Mouse (Mus musculus) lung, embryonic 15.5 days (tissue): ENCODE data around the gene Hist1h2bj. TPM values are rescaled to one million over a fixed set of nuclear protein-coding genes. Genes with fewer than 3 reads are reported as not detected.
"Not testable (repeated sequence)": the region's sequence is repeated elsewhere in the genome, so short reads cannot be mapped to it uniquely, and the experiment has no call there.

Source experiments
- ATAC-seq: fragments of 200-750 bp; cut with Nextera tagmentation; 2 replicates; pipeline ENCODE4 v1.8.0; 2017; ENCODE audit warnings: moderate number of reproducible peaks, borderline replicate concordance; ENCODE audit not compliant: low FRiP score, low TSS enrichment; ENCODE audit errors: extremely low read depth
- H3K27ac ChIP-seq: fragments of 300-500 bp; sonication (generic); 2 replicates; pipeline ENCODE4 v1.5.1; 2015; ENCODE audit warnings: moderate library complexity, mild to moderate bottlenecking, inconsistent platforms
- H3K27me3 ChIP-seq: fragments of 300-500 bp; sonication (generic); 2 replicates; pipeline ENCODE4 v1.6.1; 2015; ENCODE audit warnings: inconsistent platforms
- H3K36me3 ChIP-seq: fragments of 300-500 bp; sonication (generic); 2 replicates; pipeline ENCODE4 v1.6.1; 2015; ENCODE audit warnings: inconsistent platforms
- H3K4me1 ChIP-seq: fragments of 300-500 bp; sonication (generic); 2 replicates; pipeline ENCODE4 v1.6.1; 2015; ENCODE audit warnings: inconsistent platforms
- H3K4me2 ChIP-seq: fragments of 300-500 bp; sonication (generic); 2 replicates; pipeline ENCODE4 v1.6.1; 2015; ENCODE audit warnings: inconsistent platforms, mild to moderate bottlenecking, moderate library complexity
- H3K4me3 ChIP-seq: fragments of 300-500 bp; sonication (generic); 2 replicates; pipeline ENCODE4 v1.5.1; 2015; ENCODE audit warnings: mild to moderate bottlenecking, inconsistent platforms
- H3K9ac ChIP-seq: fragments of 300-500 bp; sonication (generic); 2 replicates; pipeline ENCODE4 v1.6.1; 2015; ENCODE audit warnings: inconsistent platforms
- H3K9me3 ChIP-seq: fragments of 300-500 bp; sonication (generic); 2 replicates; pipeline ENCODE4 v1.6.1; 2016; ENCODE audit warnings: inconsistent platforms
- WGBS: fragments of 180-500 bp; shearing (Covaris S2); methylation state at CpG from one replicate; pipeline ENCODE4 v1.1.7; 2015; 5-methylcytosine and 5-hydroxymethylcytosine counted together
- polyA plus RNA-seq: library from polyadenylated mRNA; unstranded; fragments of >200 nt; fragmentation: Nextera tagmentation; extraction: Ambion mirVana; gene quantifications from 2 replicates; pipeline ENCODE4 v1.2.1, GENCODE M21; 2015

Hist1h2bj gene
- polyA plus RNA-seq, 1 experiment from 2014 or later: 16.0 TPM

DNA sequence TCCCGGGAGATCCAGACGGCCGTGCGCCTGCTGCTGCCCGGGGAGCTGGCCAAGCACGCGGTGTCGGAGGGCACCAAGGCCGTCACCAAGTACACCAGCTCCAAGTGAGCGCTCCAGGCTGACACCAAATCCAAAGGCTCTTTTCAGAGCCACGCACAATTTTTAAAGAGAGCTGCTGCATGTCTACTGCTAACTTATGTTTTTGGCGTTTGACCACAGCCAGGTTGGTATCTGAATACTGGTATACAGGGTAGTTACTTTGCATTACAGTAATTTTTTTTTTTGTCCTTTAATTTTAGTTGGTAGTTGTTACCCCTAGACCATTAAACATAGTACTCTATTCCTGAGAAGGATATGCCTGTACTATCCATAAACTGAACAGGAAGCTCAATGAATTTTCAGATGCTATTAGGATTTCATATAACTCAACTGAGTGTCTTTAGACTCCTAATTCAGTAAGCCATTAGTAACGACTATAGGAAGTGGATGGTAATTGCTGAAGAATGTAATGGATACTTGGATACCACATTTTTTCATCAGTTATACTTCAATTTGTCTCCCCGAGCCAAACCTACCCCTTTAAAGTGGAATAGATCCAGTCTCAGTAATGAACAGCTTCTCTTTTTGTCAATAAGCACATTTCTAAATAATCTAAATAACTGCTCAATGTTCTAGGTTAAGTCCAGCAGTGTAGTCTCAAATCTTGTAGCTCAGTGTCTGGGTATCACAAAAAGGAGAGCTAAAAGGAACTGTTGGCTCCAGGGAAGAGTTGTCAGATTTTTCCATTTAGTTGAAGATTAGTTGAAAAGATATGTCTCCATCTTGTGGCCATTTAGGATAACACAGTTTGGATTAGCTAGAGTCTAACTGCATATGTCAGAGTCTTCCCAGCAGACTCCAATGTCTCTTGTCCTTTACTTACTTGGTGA lies 753 bp downstream of the Hist1h2bj start:
- Histone ChIP-seq H3K27ac (peak overlapping the region; percentile 89), H3K27me3 (no peaks in the 10 kb centered on the region), H3K9me3 (no peaks in the 10 kb centered on the region), H3K36me3 (no peaks in the 10 kb centered on the region), H3K4me2 (peak overlapping the region; percentile 62), H3K9ac (peak overlapping the region; percentile 43), H3K4me3 (peak overlapping the region; percentile 39), H3K4me1 (peaks cover 20% of the 10 kb centered on the region)
- 0% methylated on average over 14 of the region's 14 CpGs for WGBS
- ATAC-seq: peak; percentile 4; the same call in 1 of the 2 replicates

DNA sequence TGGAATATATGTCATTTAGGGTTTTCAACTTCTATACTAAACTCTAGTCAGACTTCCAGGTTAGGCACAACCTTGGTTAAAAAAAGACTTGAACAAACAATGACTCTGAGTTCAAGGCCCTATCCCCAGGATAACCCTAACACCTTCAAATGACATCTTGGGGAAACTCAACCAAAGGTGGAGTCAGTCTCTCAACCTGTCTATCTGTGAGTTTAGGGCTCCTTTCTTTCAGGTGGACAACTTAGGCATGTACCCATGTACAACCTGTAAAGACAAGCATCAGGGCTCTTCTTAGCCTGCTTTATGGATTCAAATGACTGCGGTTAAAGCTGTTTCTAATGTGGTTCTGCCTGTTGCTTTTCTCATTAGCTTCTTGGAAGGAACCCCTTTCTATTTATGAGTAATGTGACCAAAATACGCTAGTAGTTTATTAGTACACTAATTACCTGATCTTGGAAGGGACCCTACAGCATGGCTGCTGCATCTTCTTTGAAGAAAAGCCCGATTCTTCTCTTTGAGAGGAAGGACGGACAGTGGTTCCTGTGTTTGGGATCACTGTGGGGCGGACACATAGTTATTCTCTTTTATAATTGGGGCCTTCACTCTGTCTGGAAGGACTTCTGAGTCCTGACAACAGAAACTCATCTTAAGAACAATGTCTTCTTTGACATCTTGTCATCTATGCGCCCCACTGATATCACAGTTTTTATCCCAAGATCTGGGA lies 1.6 kb downstream of the Hist1h2bj start:
- H3K9me3 ChIP-seq: no peaks in the 10 kb centered on the region
- peak overlapping the region; percentile 62 for H3K4me2 ChIP-seq
- peak overlapping the region; percentile 89 for H3K27ac ChIP-seq
- peak overlapping the region; percentile 39 for H3K4me3 ChIP-seq
- no peak for ATAC-seq
- no peak overlapping the region for H3K9ac ChIP-seq
- no peaks in the 10 kb centered on the region for H3K36me3 ChIP-seq
- H3K27me3 ChIP-seq: no peaks in the 10 kb centered on the region
- WGBS: 90% methylated on average over 6 of the region's 6 CpGs
- H3K4me1 ChIP-seq: peaks cover 20% of the 10 kb centered on the region

DNA sequence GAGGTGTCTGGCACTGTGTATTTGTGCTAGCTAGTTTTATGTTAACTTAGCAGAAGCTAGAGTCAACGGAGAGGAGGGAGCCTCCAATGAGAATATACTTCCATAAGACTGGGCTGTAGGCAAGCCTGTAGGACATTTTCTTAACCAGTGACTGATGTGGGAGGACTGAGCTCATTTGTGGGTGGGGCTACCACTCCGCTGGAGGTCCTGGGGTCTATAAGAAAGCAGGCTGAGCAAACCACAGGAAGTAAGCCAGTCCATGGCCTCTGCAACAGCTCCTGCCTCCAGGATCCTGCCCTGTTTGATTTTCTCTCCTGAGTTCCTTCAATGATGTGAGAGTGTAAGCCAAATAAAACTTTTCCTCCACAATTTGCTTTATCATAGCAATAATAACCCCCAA lies 2.3 kb downstream of the Hist1h2bj start:
- H3K27ac ChIP-seq: no peak overlapping the region
- H3K27me3 ChIP-seq: no peaks in the 10 kb centered on the region
- no peaks in the 10 kb centered on the region for H3K9me3 ChIP-seq
- no peak overlapping the region for H3K4me3 ChIP-seq
- no peak overlapping the region for H3K4me2 ChIP-seq
- no peak overlapping the region for H3K9ac ChIP-seq
- peaks cover 14% of the 10 kb centered on the region for H3K4me1 ChIP-seq
- ATAC-seq: no peak
- 52% methylated on average over 2 of the region's 2 CpGs for WGBS
- H3K36me3 ChIP-seq: no peaks in the 10 kb centered on the region

DNA sequence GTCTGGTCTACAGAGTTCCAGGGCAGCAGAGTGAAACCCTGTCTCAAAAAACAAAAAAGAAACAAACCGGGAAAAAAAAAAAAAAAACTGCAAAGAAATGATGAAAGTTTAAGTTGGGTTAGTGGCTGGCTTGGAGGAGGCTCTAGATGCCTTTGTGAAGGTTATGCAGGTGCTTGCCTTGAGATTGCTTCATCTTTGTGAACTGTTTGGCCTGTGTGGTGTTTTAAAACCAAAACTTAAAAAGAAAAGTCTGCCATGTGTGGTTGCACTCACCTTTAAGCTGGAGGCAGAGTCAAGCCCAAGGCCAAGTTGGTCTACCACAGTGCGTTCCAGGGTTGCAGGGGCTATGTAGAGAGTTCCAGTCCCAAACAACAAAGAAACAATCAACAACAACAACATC lies 6.0 kb downstream of the Hist1h2bj start:
- WGBS: 80% methylated on average over 2 of the region's 2 CpGs
- H3K9me3 ChIP-seq: no peaks in the 10 kb centered on the region
- H3K4me1 ChIP-seq: peaks cover 7% of the 10 kb centered on the region; the same call in 1 of the 2 replicates
- no peak overlapping the region for H3K4me3 ChIP-seq
- H3K27me3 ChIP-seq: no peaks in the 10 kb centered on the region
- ATAC-seq: no peak
- H3K36me3 ChIP-seq: no peaks in the 10 kb centered on the region
- H3K9ac ChIP-seq: no peak overlapping the region
- H3K4me2 ChIP-seq: no peak overlapping the region
- no peak overlapping the region for H3K27ac ChIP-seq

DNA sequence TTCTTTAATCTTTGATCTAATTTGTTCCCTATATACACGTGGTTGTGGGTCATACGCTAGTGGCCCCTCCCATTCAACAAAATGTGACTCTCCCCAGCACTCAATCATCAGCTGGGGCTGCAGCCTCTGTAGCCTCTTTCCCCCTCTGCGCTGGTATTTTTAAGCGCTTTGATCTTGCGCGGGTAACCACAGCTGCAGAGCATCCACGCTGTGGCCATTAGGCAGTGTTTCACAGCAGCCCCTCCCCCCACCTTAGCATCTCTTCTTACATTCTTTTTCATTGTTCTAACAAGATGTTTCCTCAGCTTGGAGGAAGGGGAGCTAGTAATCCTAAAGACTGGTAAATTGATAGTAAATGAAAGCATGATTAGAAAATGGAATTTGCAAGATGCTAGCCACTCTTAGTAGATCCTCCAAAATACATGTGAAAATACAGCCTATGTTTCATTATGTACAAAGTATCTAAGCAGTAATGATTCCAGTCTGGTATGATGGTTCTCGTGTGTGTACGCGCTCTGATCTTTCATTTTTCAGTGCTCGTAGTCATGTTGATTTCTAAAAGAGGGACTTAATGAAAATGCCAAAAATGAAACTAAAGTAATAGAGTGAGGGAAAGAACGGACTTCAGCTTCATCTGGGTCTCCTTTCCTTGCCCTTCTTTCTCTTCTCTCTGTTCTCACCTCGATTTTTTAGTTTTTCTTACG lies 6.9 kb downstream of the Hist1h2bj start:
- 1% methylated on average over 14 of the region's 14 CpGs for WGBS
- H3K4me3 ChIP-seq: peak overlapping the region; percentile 53
- no peaks in the 10 kb centered on the region for H3K9me3 ChIP-seq
- no peaks in the 10 kb centered on the region for H3K27me3 ChIP-seq
- ATAC-seq: peak; percentile 38; the same call in 1 of the 2 replicates
- no peaks in the 10 kb centered on the region for H3K4me1 ChIP-seq
- H3K9ac ChIP-seq: peak overlapping the region; percentile 33
- H3K4me2 ChIP-seq: peak overlapping the region; percentile 64
- H3K36me3 ChIP-seq: no peaks in the 10 kb centered on the region
- peak overlapping the region; percentile 90 for H3K27ac ChIP-seq

DNA sequence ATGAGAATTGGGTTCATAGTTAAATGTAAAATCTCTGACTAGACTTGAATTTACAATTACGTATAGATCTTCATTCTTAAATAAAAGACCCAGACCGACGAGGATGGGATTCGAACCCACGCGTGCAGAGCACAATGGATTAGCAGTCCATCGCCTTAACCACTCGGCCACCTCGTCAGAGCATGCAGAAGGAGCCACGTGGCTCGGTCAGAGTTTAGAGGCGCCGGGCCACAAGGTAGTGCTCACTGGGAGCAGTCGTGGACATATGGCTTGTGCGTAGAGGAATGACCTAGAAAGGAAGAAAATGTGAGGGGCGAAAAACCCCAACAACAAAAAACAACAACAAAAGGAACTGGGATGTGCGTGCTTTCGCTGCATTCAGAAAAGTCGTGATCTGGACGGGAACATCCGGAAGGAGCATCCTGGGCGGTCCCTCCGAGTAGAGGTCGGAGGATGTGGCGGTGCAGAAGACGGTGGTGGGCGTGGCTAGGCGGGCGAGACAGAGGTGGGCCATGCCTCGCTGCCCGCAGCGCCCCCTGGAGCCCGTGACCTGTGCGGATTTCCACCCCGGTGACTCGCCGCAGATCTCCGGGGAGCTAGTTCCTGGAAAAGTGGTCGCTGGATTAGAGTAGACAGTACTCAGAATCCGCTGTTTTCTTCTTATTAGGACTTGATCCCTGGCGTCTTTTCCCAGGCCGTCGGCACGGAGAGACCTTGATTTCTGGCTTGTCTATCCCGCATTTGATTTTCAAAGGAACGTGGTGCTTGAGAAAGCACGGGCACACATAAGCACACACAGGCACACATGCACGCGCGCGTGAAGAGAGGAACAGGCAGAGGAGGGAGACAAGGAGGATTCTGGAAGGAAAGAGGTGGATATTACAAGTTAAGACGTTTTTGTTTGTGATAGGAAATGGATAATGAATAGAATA lies 7.8 kb downstream of the Hist1h2bj start:
- Histone ChIP-seq H3K9me3 (no peaks in the 10 kb centered on the region), H3K27me3 (no peaks in the 10 kb centered on the region), H3K27ac (peak overlapping the region; percentile 90), H3K36me3 (no peaks in the 10 kb centered on the region), H3K9ac (peak overlapping the region; percentile 36), H3K4me1 (no peaks in the 10 kb centered on the region), H3K4me3 (peak overlapping the region; percentile 53), H3K4me2 (peak overlapping the region; percentile 64)
- under 1% methylated on average over 52 of the region's 52 CpGs for WGBS
- peak; percentile 94 for ATAC-seq

DNA sequence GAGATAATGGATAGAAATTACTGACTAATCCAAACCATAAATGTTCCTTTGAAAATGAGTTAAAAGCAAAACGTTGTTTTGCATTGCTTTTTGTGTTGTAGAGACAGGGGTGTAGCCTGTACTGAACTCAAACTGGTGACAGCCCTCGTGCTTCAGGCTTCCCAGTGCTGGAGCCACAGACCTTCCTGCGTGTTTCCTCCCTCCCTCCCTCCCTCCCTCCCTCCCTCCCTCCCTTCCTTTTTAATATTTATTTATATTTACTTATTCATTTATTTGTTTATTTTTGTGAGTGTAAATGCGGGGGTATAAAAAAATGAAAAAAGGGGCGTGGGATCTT lies 8.5 kb downstream of the Hist1h2bj start:
- ATAC-seq: no peak
- Histone ChIP-seq H3K9me3 (no peaks in the 10 kb centered on the region), H3K9ac (peak overlapping the region; percentile 36), H3K4me2 (peak overlapping the region; percentile 64), H3K4me3 (peak overlapping the region; percentile 53), H3K36me3 (no peaks in the 10 kb centered on the region), H3K27me3 (no peaks in the 10 kb centered on the region), H3K4me1 (no peaks in the 10 kb centered on the region), H3K27ac (peak overlapping the region; percentile 90)
- WGBS: 10% methylated on average over 5 of the region's 5 CpGs

DNA sequence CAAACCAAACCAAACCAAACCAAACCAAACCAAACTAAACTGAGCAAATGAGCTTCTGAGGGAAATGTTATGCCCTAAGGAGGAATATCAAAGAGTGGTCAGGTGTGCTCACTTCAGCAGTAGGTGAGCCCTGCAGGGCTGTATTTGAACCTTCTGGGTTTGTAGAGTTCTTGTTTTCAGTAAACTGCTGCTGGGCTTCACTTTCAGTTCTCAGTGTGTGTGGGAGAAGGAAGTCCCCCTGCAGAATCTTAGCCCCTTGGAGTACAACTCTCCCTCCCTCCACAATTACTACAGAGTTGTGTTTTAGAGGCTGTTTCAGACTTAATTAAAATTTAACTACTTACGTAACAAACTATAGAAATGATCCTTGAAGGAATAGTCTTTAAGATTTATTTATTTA lies 10.7 kb downstream of the Hist1h2bj start:
- Histone ChIP-seq H3K9ac (no peak overlapping the region), H3K27ac (no peak overlapping the region), H3K9me3 (no peaks in the 10 kb centered on the region), H3K4me2 (no peak overlapping the region), H3K4me3 (no peak overlapping the region), H3K4me1 (no peaks in the 10 kb centered on the region), H3K27me3 (no peaks in the 10 kb centered on the region), H3K36me3 (no peaks in the 10 kb centered on the region)
- ATAC-seq: no peak
- 94% methylated on average over 1 of the region's 1 CpGs for WGBS

DNA sequence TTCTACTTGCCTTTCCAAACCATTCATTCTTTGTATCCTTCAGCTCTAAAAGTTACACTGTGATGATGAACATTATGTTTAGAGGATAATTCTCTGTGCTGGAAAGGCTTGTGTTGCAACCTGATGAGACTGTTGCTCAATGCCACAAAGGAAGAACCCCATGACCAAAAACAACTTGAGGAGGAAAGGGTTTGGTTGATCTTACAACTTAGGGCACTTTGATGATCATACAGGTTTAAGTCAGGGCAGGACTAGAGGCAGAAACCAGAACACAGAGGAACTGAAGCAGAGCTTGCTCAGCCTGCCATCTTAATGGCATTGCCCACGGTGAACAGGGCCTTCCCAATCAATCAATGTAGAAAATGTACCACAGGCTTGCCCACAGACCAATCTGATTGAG lies 18.4 kb downstream of the Hist1h2bj start:
- no peak overlapping the region for H3K9ac ChIP-seq
- 59% methylated on average over 1 of the region's 1 CpGs for WGBS
- H3K36me3 ChIP-seq: no peaks in the 10 kb centered on the region
- no peak overlapping the region for H3K4me2 ChIP-seq
- no peak for ATAC-seq
- H3K4me3 ChIP-seq: no peak overlapping the region
- H3K27me3 ChIP-seq: no peaks in the 10 kb centered on the region
- no peaks in the 10 kb centered on the region for H3K4me1 ChIP-seq
- H3K9me3 ChIP-seq: no peaks in the 10 kb centered on the region
- no peak overlapping the region for H3K27ac ChIP-seq

DNA sequence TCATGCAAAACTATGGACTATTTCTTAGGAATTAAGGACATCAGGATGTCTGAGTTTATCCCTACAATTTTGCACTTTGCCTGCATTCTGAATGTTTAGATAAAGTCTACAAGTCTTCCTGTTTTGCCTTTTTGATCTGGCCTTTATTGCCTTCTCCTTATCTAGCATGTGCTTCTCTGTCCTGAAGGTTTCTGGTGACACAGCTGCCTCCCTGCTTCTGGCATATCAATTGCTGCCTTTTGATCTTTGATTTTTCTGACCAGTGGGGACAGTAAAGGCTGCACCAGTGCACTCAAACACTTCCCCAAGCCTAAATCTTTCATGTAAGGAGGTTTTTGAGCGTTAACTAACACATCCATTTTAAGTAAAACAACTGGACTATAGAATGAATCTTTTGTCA lies 20.5 kb downstream of the Hist1h2bj start:
- no peak overlapping the region for H3K4me2 ChIP-seq
- no peaks in the 10 kb centered on the region for H3K27me3 ChIP-seq
- no peak for ATAC-seq
- no peaks in the 10 kb centered on the region for H3K9me3 ChIP-seq
- no peak overlapping the region for H3K9ac ChIP-seq
- H3K27ac ChIP-seq: no peak overlapping the region
- H3K36me3 ChIP-seq: no peaks in the 10 kb centered on the region
- H3K4me1 ChIP-seq: no peaks in the 10 kb centered on the region
- 26% methylated on average over 1 of the region's 1 CpGs for WGBS
- no peak overlapping the region for H3K4me3 ChIP-seq

DNA sequence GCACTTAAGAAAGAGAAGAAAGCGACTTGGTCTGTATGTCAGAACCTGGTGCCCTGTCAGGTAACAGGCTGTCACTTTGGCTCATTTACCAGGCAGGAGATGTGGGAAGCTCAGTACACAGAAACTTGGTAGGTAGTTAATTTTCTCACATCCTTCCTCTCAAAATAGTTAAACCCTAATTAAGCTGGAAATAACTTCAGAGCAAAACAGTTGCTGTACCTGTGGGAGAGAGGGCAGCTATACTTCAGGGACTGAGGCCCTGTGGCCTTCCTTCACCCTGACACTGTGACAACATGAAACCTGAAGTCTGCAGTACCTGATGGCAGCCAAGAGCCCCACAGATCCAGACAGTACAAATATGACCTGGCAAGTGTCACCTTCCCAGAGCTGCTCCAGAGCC lies 41.1 kb downstream of the Hist1h2bj start, which contains the start of gene Vmn1r188:
TSS of gene Vmn1r188 (plus strand) at position 301 of the 400 bp plus-strand sequence.
- not testable (repeated sequence) for H3K36me3 ChIP-seq, H3K4me2 ChIP-seq, H3K27ac ChIP-seq, H3K9ac ChIP-seq, H3K4me3 ChIP-seq, H3K27me3 ChIP-seq, ATAC-seq, H3K9me3 ChIP-seq, H3K4me1 ChIP-seq
- WGBS: 70% methylated on average over 1 of the region's 1 CpGs
